Mouse (Mus musculus) myocyte (in vitro differentiated cells): ENCODE measurements around the gene Card11. TPM values are rescaled to one million over a fixed set of nuclear protein-coding genes. Genes with fewer than 3 reads are reported as not detected.

Experiments used
- H3K27me3 ChIP-seq: one replicate; pipeline ENCODE4 v1.6.1; 2011; ENCODE audit not compliant: control insufficient read depth, insufficient read depth, insufficient read length
- H3K36me3 ChIP-seq: one replicate; pipeline ENCODE4 v1.6.1; 2011; ENCODE audit not compliant: control insufficient read depth, insufficient read depth
- H3K4me2 ChIP-seq: one replicate; pipeline ENCODE4 v1.6.1; 2011; ENCODE audit warnings: low read depth, control low read depth
- H3K4me3 ChIP-seq: one replicate; pipeline ENCODE4 v1.5.1; 2011; ENCODE audit warnings: mild to moderate bottlenecking, control low read depth, moderate library complexity
- H3K79me2 ChIP-seq: one replicate; pipeline ENCODE4 v1.6.1; 2011; ENCODE audit not compliant: control insufficient read depth, insufficient read depth
- H3ac ChIP-seq: one replicate; pipeline ENCODE4 v1.6.1; 2011; ENCODE audit not compliant: control insufficient read depth, insufficient read length
- CEBPB ChIP-seq: IDR thresholded peaks from 2 replicates; pipeline ENCODE4 v1.6.1; 2011; ENCODE audit warnings: mild to moderate bottlenecking, moderate library complexity; ENCODE audit not compliant: poor library complexity, insufficient read depth, severe bottlenecking
- E2F4 ChIP-seq: IDR thresholded peaks from one replicate; pipeline ENCODE4 v1.6.1; 2011; ENCODE audit warnings: mild to moderate bottlenecking, control low read depth, moderate library complexity; ENCODE audit not compliant: insufficient read depth
- MAX ChIP-seq: IDR thresholded peaks from one replicate; pipeline ENCODE4 v1.6.1; 2011; ENCODE audit warnings: low read depth, mild to moderate bottlenecking, control low read depth
- MYOD1 ChIP-seq, 3 experiments: IDR thresholded peaks; one replicate each; pipeline ENCODE4 v1.6.1; 2011; ENCODE audit warnings: control low read depth in 2 of 3, low read depth in 2 of 3, mild to moderate bottlenecking in 2 of 3, moderate library complexity in 1 of 3; ENCODE audit not compliant: insufficient read length in 2 of 3, control insufficient read depth in 1 of 3
- MYOG ChIP-seq, 3 experiments: IDR thresholded peaks; one replicate each; pipeline ENCODE4 v1.6.1; 2011; ENCODE audit warnings: control low read depth in 2 of 3, low read depth in 2 of 3, mild to moderate bottlenecking in 2 of 3; ENCODE audit not compliant: insufficient read length in 2 of 3, control insufficient read depth in 1 of 3, insufficient read depth in 1 of 3
- POLR2A ChIP-seq: IDR thresholded peaks from one replicate; pipeline ENCODE4 v1.6.1; 2011; ENCODE audit warnings: low read depth, mild to moderate bottlenecking, control low read depth, moderate library complexity; ENCODE audit not compliant: insufficient read length
- POLR2AphosphoS2 ChIP-seq: IDR thresholded peaks from one replicate; pipeline ENCODE4 v1.6.1; 2011; ENCODE audit warnings: low read depth, control low read depth; ENCODE audit not compliant: insufficient read length
- REST ChIP-seq: IDR thresholded peaks from one replicate; pipeline ENCODE4 v1.6.1; 2011; ENCODE audit warnings: mild to moderate bottlenecking, control low read depth, moderate library complexity; ENCODE audit not compliant: insufficient read depth, insufficient read length
- SRF ChIP-seq: IDR thresholded peaks from one replicate; pipeline ENCODE4 v1.6.1; 2011; ENCODE audit warnings: low read depth; ENCODE audit not compliant: control insufficient read depth, insufficient read length
- TCF12 ChIP-seq: IDR thresholded peaks from one replicate; pipeline ENCODE4 v1.6.1; 2011; ENCODE audit warnings: mild to moderate bottlenecking, control low read depth; ENCODE audit not compliant: poor library complexity, insufficient read depth, severe bottlenecking
- TCF3 ChIP-seq: IDR thresholded peaks from one replicate; pipeline ENCODE4 v1.6.1; 2011; ENCODE audit warnings: low read depth, control low read depth; ENCODE audit not compliant: insufficient read length
- USF1 ChIP-seq: IDR thresholded peaks from one replicate; pipeline ENCODE4 v1.6.1; 2011; ENCODE audit warnings: low read depth, mild to moderate bottlenecking, control low read depth, moderate library complexity
- polyA plus RNA-seq: library from polyadenylated mRNA; unstranded; fragments of >200 nt; fragmentation: generic; extraction: Trizol; gene quantifications from one replicate; pipeline ENCODE4 v1.2.1, GENCODE M21; 2012; ENCODE audit warnings: missing spikeins

The Card11 gene
- 0.04 TPM for polyA plus RNA-seq

- Histone ChIP-seq H3K4me3 (no peak within 1 kb of the TSS), H3K27me3 (no peaks in the 10 kb centered on the region)
- no peak for TF ChIP-seq TCF3
Observed at GRCm38 (mm10) chr5:141000349-141000748, at the start of gene Card11. Gene Card11 (minus strand): TSS chr5:141000582.

DNA sequence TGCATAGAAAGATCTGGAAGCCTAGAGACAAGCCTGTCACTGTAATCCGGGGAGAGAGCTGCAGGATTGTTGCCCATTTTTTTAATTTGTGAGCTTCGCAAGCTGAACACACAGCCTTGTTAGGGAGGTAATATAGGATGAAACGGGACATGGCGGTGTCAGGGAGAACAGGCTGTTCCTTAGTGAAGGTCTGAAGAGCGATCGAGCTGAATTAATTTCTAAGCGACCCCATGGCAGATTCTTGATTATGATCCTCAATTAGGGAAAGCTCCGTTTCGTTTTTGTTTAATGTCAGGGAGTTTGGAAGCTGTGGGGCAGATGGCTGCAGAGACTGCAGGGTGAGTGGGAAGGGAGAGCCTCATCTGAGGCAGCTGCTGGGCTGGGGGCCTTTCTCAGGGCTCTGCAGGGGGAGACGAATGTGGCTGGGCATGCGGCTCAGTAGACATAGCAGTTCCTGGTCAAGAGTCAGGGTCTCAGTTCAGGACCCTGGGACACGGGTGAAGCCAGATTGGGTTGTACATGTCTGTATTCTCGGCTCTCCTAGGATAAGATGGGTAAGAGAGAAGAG lies 47.4 kb upstream of the Card11 start:
- Histone ChIP-seq H3ac (no peak overlapping the region), H3K4me3 (no peak overlapping the region), H3K27me3 (no peaks in the 10 kb centered on the region), H3K79me2 (no peaks in the 10 kb centered on the region), H3K36me3 (no peaks in the 10 kb centered on the region), H3K4me2 (no peak overlapping the region)
- TF ChIP-seq SRF = no peak
- no peak for TF ChIP-seq REST
- TF ChIP-seq POLR2AphosphoS2 = no peak
- no peak for TF ChIP-seq USF1
- no peak for TF ChIP-seq TCF3
- TF ChIP-seq MYOD1 (IDR thresholded peaks at IDR 0.05; ENCODE audit: control insufficient read depth in 1 of 3, insufficient read length in 2 of 3, low read depth in 2 of 3) = no peak
- no peak for TF ChIP-seq MYOG (IDR thresholded peaks at IDR 0.05; ENCODE audit: control insufficient read depth in 1 of 3, insufficient read depth in 1 of 3, insufficient read length in 2 of 3, low read depth in 2 of 3)
- TF ChIP-seq TCF12 = no peak
- TF ChIP-seq MAX = no peak
- TF ChIP-seq CEBPB = no peak

More at GRCm38 (mm10) chr5:141000349-141000748, at the start of gene Card11:
- H3K4me2 ChIP-seq = no peak within 1 kb of the TSS
- no peaks in the 10 kb centered on the region for H3K36me3 ChIP-seq
- H3K79me2 ChIP-seq = no peaks in the 10 kb centered on the region
- H3ac ChIP-seq = no peak within 1 kb of the TSS

DNA sequence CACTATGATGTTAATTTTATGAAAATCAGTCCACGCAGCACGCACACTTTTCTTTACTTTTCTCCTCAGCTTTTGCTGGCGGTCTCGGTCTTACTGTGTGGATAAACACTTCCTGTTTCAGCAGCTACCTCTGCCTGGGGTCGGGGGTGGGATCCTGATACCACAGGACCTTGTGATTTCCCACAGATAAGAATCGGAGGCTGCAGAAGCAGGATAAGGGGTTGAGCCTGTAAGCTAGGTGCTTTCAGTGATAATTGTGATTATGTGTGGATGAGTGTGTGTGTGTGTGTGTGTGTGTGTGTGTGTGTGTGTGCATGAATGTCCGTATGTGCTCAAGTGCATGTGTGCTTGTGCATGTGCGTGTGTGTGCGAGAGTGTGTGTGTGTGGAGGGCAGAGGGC lies 44.6 kb upstream of the Card11 start:
- Histone ChIP-seq H3K79me2 (no peaks in the 10 kb centered on the region), H3K27me3 (no peaks in the 10 kb centered on the region), H3K4me2 (no peak overlapping the region), H3K4me3 (no peak overlapping the region), H3ac (no peak overlapping the region), H3K36me3 (no peaks in the 10 kb centered on the region)
- no peak for TF ChIP-seq TCF3
- no peak for TF ChIP-seq TCF12
- TF ChIP-seq USF1 = no peak
- no peak for TF ChIP-seq POLR2A
- no peak for TF ChIP-seq MYOG (IDR thresholded peaks at IDR 0.05; ENCODE audit: control insufficient read depth in 1 of 3, insufficient read depth in 1 of 3, insufficient read length in 2 of 3, low read depth in 2 of 3)
- no peak for TF ChIP-seq POLR2AphosphoS2
- TF ChIP-seq E2F4 = no peak

- no peaks in the 10 kb centered on the region for H3K79me2 ChIP-seq
- H3ac ChIP-seq = no peak overlapping the region
- H3K27me3 ChIP-seq = no peaks in the 10 kb centered on the region
- H3K4me2 ChIP-seq = no peak overlapping the region
- no peak overlapping the region for H3K4me3 ChIP-seq
- no peak for TF ChIP-seq POLR2A
- TF ChIP-seq MYOG (IDR thresholded peaks at IDR 0.05; ENCODE audit: control insufficient read depth in 1 of 3, insufficient read depth in 1 of 3, insufficient read length in 2 of 3, low read depth in 2 of 3) = no peak
- no peak for TF ChIP-seq MAX
- no peak for TF ChIP-seq SRF
- no peak for TF ChIP-seq POLR2AphosphoS2
- TF ChIP-seq TCF3 = no peak
- TF ChIP-seq REST = no peak
- H3K36me3 ChIP-seq = no peaks in the 10 kb centered on the region
Observed at GRCm38 (mm10) chr5:141043654-141044447, 43.5 kb upstream of the Card11 start.

- Histone ChIP-seq H3ac (no peak overlapping the region), H3K79me2 (no peaks in the 10 kb centered on the region), H3K36me3 (no peaks in the 10 kb centered on the region), H3K4me2 (no peak overlapping the region), H3K27me3 (no peaks in the 10 kb centered on the region), H3K4me3 (no peak overlapping the region)
- TF ChIP-seq SRF (no peak), MYOG (IDR thresholded peaks at IDR 0.05; ENCODE audit: control insufficient read depth in 1 of 3, insufficient read depth in 1 of 3, insufficient read length in 2 of 3, low read depth in 2 of 3) (no peak), TCF3 (no peak), MYOD1 (IDR thresholded peaks at IDR 0.05; ENCODE audit: control insufficient read depth in 1 of 3, insufficient read length in 2 of 3, low read depth in 2 of 3) (no peak), TCF12 (no peak), REST (no peak), POLR2A (no peak), CEBPB (no peak), MAX (no peak)
Observed at GRCm38 (mm10) chr5:141042406-141042805, 42.0 kb upstream of the Card11 start.
